ENCODE assay signal across 13 mouse cellular contexts in the genomic region with DNA sequence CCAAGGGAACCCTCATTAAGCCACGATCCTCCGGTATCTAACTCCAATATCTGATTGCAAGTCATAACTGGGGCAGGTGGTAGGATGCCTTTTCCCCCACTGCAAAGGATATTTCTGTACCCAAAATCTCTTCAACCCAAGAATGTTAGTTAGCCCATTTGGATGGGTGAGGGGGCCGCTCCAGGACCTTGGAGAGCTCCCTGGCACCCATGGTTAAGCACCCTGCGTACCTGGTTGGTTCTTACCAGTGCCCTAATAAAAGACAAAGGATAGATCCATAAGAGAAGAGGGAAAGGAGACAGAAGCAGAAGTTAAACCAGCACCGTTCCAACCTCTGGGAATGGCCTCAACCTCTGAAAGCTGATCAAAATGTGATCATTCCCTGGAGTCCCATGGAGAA.
DNase-seq lines count a peak whose midpoint lies in the region; ATAC-seq lines count a peak whose summit lies in the region.
"Had no signal": no experiment of that assay in that cellular context is flagged by ENCODE, and none has a peak within 500 bp of the region (broad histone marks: within the 10 kb centered on the region; RNA-seq: fewer than 3 reads in every experiment).

No protein-coding gene starts in this region.

- no peaks in the 10 kb centered on the region for H3K9me3 ChIP-seq in intestine, embryonic 14.5 days (ENCODE audit: control insufficient read depth, low read length)
- H3K9me3 ChIP-seq in intestine, embryonic 16.5 days (ENCODE audit: control insufficient read depth, low read length): no peaks in the 10 kb centered on the region
- H3K9me3 ChIP-seq in embryonic facial prominence, embryonic 14.5 days (ENCODE audit: control insufficient read depth, low read length): 0 out of 2 replicates have a peak, but pooled peaks cover 3% of the 10 kb centered on the region
- H3K9me3 ChIP-seq: embryonic facial prominence, embryonic 13.5 days; forebrain, embryonic 13.5 days had no signal

- DNase-seq in intestine, embryonic 14.5 days (ENCODE audit: low spot score): peak; percentile 68
- DNase-seq in thymus, postnatal 4 days: peak; percentile 12
- no peak for DNase-seq in thymus, postnatal 0 days (ENCODE audit: low spot score)
- DNase-seq in embryonic facial prominence, embryonic 14.5 days (ENCODE audit: low spot score): peak; percentile 27
- peak; percentile 7 for DNase-seq in yolk sac, embryonic 10.5 days (ENCODE audit: low spot score)
- no peak for DNase-seq in urinary bladder, postnatal 25 days (ENCODE audit: low spot score)
- no peak for DNase-seq in right cerebral cortex, adult 2 months (ENCODE audit: low spot score in 2 of 2)
- DNase-seq: gastrocnemius, adult 2 months; kidney, adult 18-20 months had no signal

- H3K4me3 ChIP-seq in intestine, embryonic 14.5 days (ENCODE audit: low read depth, low read length): no peak overlapping the region
- no peak overlapping the region for H3K4me3 ChIP-seq in intestine, embryonic 16.5 days (ENCODE audit: low read length)
- no peak overlapping the region for H3K4me3 ChIP-seq in embryonic facial prominence, embryonic 14.5 days (ENCODE audit: low read depth, low read length)
- H3K4me3 ChIP-seq: embryonic facial prominence, embryonic 13.5 days; forebrain, embryonic 13.5 days; gastrocnemius, adult 2 months had no signal

- no peak overlapping the region for H3K4me2 ChIP-seq in intestine, embryonic 14.5 days (ENCODE audit: low read length)
- no peak overlapping the region for H3K4me2 ChIP-seq in intestine, embryonic 16.5 days (ENCODE audit: low read depth, low read length)
- no peak overlapping the region for H3K4me2 ChIP-seq in embryonic facial prominence, embryonic 14.5 days (ENCODE audit: low read depth, low read length)
- H3K4me2 ChIP-seq: embryonic facial prominence, embryonic 13.5 days; forebrain, embryonic 13.5 days had no signal

- H3K4me1 ChIP-seq in intestine, embryonic 14.5 days (replicated peaks; ENCODE audit: control insufficient read depth, insufficient read depth, low read length): no peaks in the 10 kb centered on the region
- no peaks in the 10 kb centered on the region for H3K4me1 ChIP-seq in intestine, embryonic 16.5 days (ENCODE audit: control insufficient read depth, insufficient read depth, low read length)
- H3K4me1 ChIP-seq in embryonic facial prominence, embryonic 14.5 days (ENCODE audit: control insufficient read depth, insufficient read depth, low read length): no peaks in the 10 kb centered on the region
- H3K4me1 ChIP-seq: embryonic facial prominence, embryonic 13.5 days; forebrain, embryonic 13.5 days had no signal

- H3K27ac ChIP-seq in intestine, embryonic 14.5 days (ENCODE audit: low read depth): no peak overlapping the region
- no peak overlapping the region for H3K27ac ChIP-seq in intestine, embryonic 16.5 days (ENCODE audit: low read length)
- no peak overlapping the region for H3K27ac ChIP-seq in embryonic facial prominence, embryonic 14.5 days (replicated peaks; ENCODE audit: low read depth, low read length)
- H3K27ac ChIP-seq: embryonic facial prominence, embryonic 13.5 days; forebrain, embryonic 13.5 days; gastrocnemius, adult 2 months; stomach, postnatal 0 days had no signal

- H3K9ac ChIP-seq in intestine, embryonic 14.5 days (ENCODE audit: low read length): no peak overlapping the region
- H3K9ac ChIP-seq in intestine, embryonic 16.5 days (ENCODE audit: low read depth, low read length): no peak overlapping the region
- H3K9ac ChIP-seq in embryonic facial prominence, embryonic 14.5 days (ENCODE audit: low read depth, low read length): no peak overlapping the region
- H3K9ac ChIP-seq: embryonic facial prominence, embryonic 13.5 days; forebrain, embryonic 13.5 days had no signal

- WGBS in intestine, embryonic 14.5 days: 58% methylated on average over 5 of the region's 5 CpGs
- WGBS in intestine, embryonic 16.5 days: 52% methylated on average over 5 of the region's 5 CpGs
- WGBS in embryonic facial prominence, embryonic 14.5 days: 54% methylated on average over 5 of the region's 5 CpGs

- H3K27me3 ChIP-seq in intestine, embryonic 14.5 days (replicated peaks; ENCODE audit: control insufficient read depth, insufficient read depth, low read length): no peaks in the 10 kb centered on the region
- no peaks in the 10 kb centered on the region for H3K27me3 ChIP-seq in intestine, embryonic 16.5 days (replicated peaks; ENCODE audit: control insufficient read depth, insufficient read depth, low read length)
- no peaks in the 10 kb centered on the region for H3K27me3 ChIP-seq in embryonic facial prominence, embryonic 14.5 days (replicated peaks; ENCODE audit: control insufficient read depth, insufficient read depth, low read length)
- H3K27me3 ChIP-seq: embryonic facial prominence, embryonic 13.5 days; forebrain, embryonic 13.5 days had no signal

- no peaks in the 10 kb centered on the region for H3K36me3 ChIP-seq in intestine, embryonic 14.5 days (ENCODE audit: control insufficient read depth, insufficient read depth, low read length)
- no peaks in the 10 kb centered on the region for H3K36me3 ChIP-seq in intestine, embryonic 16.5 days (ENCODE audit: control insufficient read depth, insufficient read depth, low read length)
- no peaks in the 10 kb centered on the region for H3K36me3 ChIP-seq in embryonic facial prominence, embryonic 14.5 days (ENCODE audit: control insufficient read depth, insufficient read depth, low read length)
- H3K36me3 ChIP-seq: embryonic facial prominence, embryonic 13.5 days had no signal

- ATAC-seq in intestine, embryonic 14.5 days (replicated peaks; ENCODE audit: low FRiP score, low TSS enrichment, low read depth): no peak
- no peak for ATAC-seq in intestine, embryonic 16.5 days
- ATAC-seq in embryonic facial prominence, embryonic 14.5 days (ENCODE audit: low read depth): no peak
- ATAC-seq: forebrain, embryonic 13.5 days had no signal

Comparison
In these comparisons a context has a peak if more than half of its experiments do, and no peak if none do; other contexts are left out.
1. DNase-seq: peak in intestine, embryonic 14.5 days (single experiment), thymus, postnatal 4 days (single experiment), embryonic facial prominence, embryonic 14.5 days (single experiment) and yolk sac, embryonic 10.5 days (single experiment); none in thymus, postnatal 0 days (single experiment), urinary bladder, postnatal 25 days (single experiment) and right cerebral cortex, adult 2 months (0 of 2).